Mouse (Mus musculus): ENCODE results near the gene Zfp931. TPM values are rescaled to one million over a fixed set of nuclear protein-coding genes. Genes with fewer than 3 reads are reported as not detected.
A peak's percentile ranks its signal among the peaks of the same experiment; 100 is the strongest.
"Not testable (repeated sequence)": the region's sequence is repeated elsewhere in the genome, so short reads cannot be mapped to it uniquely, and the experiment has no call there.

Gene Zfp931
- polyA plus RNA-seq, 1 experiment from 2014 or later, result 15.6 TPM

DNA sequence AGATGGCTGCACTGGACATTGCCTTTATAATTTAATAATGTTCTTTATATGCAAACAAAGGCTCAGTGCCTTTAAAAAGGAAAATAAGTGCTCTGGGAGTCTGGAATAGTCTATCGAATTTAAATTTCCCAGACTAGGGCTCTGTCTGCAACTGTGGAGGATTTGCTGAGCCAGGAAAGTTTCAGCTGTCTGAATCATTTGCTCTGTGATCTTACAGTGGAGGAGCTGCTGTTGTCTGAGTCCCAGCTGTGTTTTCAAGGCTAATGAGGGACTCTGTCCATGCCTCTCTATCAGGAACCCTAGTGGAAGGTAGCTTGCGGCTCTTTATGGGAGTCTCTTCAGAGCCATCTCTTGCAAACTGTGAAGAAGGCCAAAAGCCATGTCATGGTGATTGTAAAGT, 54.4 kb downstream of the Zfp931 start:
- H3K9ac ChIP-seq (ENCODE audit: low read depth, low read length), result peak overlapping the region; percentile 72; the same call in 1 of the 2 replicates
- H3K27me3 ChIP-seq (ENCODE audit: control insufficient read depth, insufficient read depth, low read length); H3K9me3 ChIP-seq (replicated peaks; ENCODE audit: control insufficient read depth, low read length); H3K27ac ChIP-seq (ENCODE audit: low read depth, low read length); H3K36me3 ChIP-seq (ENCODE audit: control insufficient read depth, insufficient read depth, low read length); ATAC-seq (replicated peaks; ENCODE audit: insufficient number of reproducible peaks, low FRiP score, low TSS enrichment); H3K4me1 ChIP-seq (ENCODE audit: control insufficient read depth, insufficient read depth, low read length): not testable (repeated sequence)
- peak overlapping the region; percentile 65 for H3K4me3 ChIP-seq (ENCODE audit: low read depth, low read length)
- 14% methylated on average over 2 of the region's 2 CpGs for WGBS (ENCODE audit: insufficient replicate concordance)
- peak overlapping the region; percentile 62 for H3K4me2 ChIP-seq

DNA sequence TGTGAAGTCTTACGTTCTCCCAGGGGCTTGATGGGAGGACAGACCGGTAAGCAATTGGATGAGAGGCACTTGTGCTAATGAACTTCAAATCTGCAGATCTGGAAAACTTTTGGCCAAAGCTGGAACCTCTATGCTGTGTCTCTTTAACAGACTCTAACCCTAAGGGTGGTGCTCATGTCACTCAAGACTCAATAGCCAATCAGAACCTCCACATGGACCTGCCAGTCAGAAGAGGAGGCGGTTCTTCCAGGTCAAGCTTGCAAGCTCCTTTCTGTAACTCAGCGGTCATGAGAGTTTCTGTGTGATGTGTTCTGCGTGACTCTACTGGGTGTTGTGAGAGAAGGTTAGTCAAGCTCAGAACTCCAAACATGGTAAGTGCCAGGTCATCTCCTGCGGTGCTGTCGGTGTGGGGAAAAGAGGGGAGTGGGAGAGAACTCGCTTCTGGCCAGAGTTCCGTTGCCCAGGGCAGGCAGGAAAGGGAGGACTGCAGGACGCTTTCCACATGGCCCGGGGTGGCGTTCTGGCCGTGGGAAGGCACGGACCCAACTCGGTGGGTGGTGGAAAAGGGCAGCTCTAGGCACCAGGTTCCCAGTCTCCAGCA, 55.2 kb downstream of the Zfp931 start, which contains the start of gene Zfp971:
TSS of gene Zfp971 (plus strand) at position 274 of the 601 bp plus-strand sequence.
- WGBS (ENCODE audit: insufficient replicate concordance), result 3% methylated on average over 14 of the region's 15 CpGs
- peak within 1 kb of the TSS; percentile 65 for H3K4me3 ChIP-seq (ENCODE audit: low read depth, low read length)
- H3K36me3 ChIP-seq (ENCODE audit: control insufficient read depth, insufficient read depth, low read length); ATAC-seq (replicated peaks; ENCODE audit: insufficient number of reproducible peaks, low FRiP score, low TSS enrichment); H3K9me3 ChIP-seq (replicated peaks; ENCODE audit: control insufficient read depth, low read length); H3K4me1 ChIP-seq (ENCODE audit: control insufficient read depth, insufficient read depth, low read length); H3K27me3 ChIP-seq (ENCODE audit: control insufficient read depth, insufficient read depth, low read length): not testable (repeated sequence)
- 0 out of 2 replicates have a peak within 1 kb of the TSS, but pooled peaks have one; percentile 22 for H3K27ac ChIP-seq (ENCODE audit: low read depth, low read length)
- peak within 1 kb of the TSS; percentile 72 for H3K9ac ChIP-seq (ENCODE audit: low read depth, low read length)
- H3K4me2 ChIP-seq, result peak within 1 kb of the TSS; percentile 62

DNA sequence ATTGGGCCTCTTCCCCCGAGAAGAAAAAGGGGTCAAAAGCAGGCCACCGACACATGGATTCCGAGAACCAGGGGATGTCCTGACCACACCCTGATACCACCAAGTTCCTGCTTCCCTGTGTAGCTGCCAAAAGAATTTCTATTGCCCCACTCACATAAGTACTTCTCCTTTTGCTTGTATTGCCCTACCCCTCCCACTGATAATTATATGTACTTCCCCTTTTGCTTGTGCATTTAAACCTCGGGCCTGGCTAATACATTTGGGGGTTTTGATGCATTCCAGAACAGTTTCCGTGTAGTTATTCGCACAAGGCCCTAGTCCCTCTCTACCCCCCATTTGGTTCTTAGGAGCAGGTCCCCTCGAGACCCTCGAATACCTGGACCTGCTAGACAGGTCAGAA, 57.5 kb downstream of the Zfp931 start:
- not testable (repeated sequence) for H3K9ac ChIP-seq (ENCODE audit: low read depth, low read length); H3K27me3 ChIP-seq (ENCODE audit: control insufficient read depth, insufficient read depth, low read length); ATAC-seq (replicated peaks; ENCODE audit: insufficient number of reproducible peaks, low FRiP score, low TSS enrichment); H3K4me1 ChIP-seq (ENCODE audit: control insufficient read depth, insufficient read depth, low read length); H3K36me3 ChIP-seq (ENCODE audit: control insufficient read depth, insufficient read depth, low read length); H3K27ac ChIP-seq (ENCODE audit: low read depth, low read length); H3K4me3 ChIP-seq (ENCODE audit: low read depth, low read length); H3K9me3 ChIP-seq (replicated peaks; ENCODE audit: control insufficient read depth, low read length); H3K4me2 ChIP-seq
- 74% methylated on average over 8 of the region's 8 CpGs for WGBS (ENCODE audit: insufficient replicate concordance)

DNA sequence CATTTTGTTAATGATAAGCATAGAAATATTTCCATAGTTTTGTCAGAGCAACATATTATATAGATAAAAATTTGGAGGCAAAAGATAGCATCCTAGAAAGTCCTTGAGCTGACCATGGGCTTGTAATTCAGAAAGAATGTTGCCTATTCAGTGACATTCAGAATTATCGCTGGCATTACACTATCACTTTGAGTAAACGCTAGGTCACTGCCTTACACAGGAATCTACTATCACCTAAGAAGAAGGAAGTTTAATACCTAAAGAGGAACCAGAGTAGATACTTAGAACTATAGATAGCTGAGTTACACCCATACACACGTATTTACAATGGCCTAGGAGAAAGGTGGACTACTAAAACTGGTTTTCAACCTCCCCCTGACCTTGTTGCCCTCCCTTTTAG, 58.8 kb downstream of the Zfp931 start:
- WGBS (ENCODE audit: insufficient replicate concordance), result 74% methylated on average over 3 of the region's 3 CpGs
- not testable (repeated sequence) for H3K27ac ChIP-seq (ENCODE audit: low read depth, low read length); H3K4me3 ChIP-seq (ENCODE audit: low read depth, low read length); H3K9me3 ChIP-seq (replicated peaks; ENCODE audit: control insufficient read depth, low read length); H3K27me3 ChIP-seq (ENCODE audit: control insufficient read depth, insufficient read depth, low read length); H3K9ac ChIP-seq (ENCODE audit: low read depth, low read length); H3K4me1 ChIP-seq (ENCODE audit: control insufficient read depth, insufficient read depth, low read length); H3K36me3 ChIP-seq (ENCODE audit: control insufficient read depth, insufficient read depth, low read length); H3K4me2 ChIP-seq; ATAC-seq (replicated peaks; ENCODE audit: insufficient number of reproducible peaks, low FRiP score, low TSS enrichment)

Other genes with a start within 250 kb of the Zfp931 start
- 33.7 and 44.1 TPM in 2 replicates for gene Gm14325, start 238.1 kb downstream of the Zfp931 start, polyA plus RNA-seq (2014; fragmentation: Nextera tagmentation; extraction: Ambion mirVana)
- 4.5 and 5.6 TPM in 2 replicates for gene Gm14327, start 181.4 kb downstream of the Zfp931 start, polyA plus RNA-seq (2014; fragmentation: Nextera tagmentation; extraction: Ambion mirVana)
- gene Zfp972, start 152.9 kb downstream of the Zfp931 start, polyA plus RNA-seq (2014; fragmentation: Nextera tagmentation; extraction: Ambion mirVana), result not detected in 2 replicates
- 21.8 and 23.8 TPM in 2 replicates for gene Gm14326, start 121.2 kb downstream of the Zfp931 start, polyA plus RNA-seq (2014; fragmentation: Nextera tagmentation; extraction: Ambion mirVana)
- 17.3 and 18.1 TPM in 2 replicates for gene Zfp971, start 55.2 kb downstream of the Zfp931 start, polyA plus RNA-seq (2014; fragmentation: Nextera tagmentation; extraction: Ambion mirVana)
- gene Phactr3, start 40.5 kb upstream of the Zfp931 start, polyA plus RNA-seq (2014; fragmentation: Nextera tagmentation; extraction: Ambion mirVana), result 11.7 TPM in 2 replicates

All from heart, embryonic 11.5 days (tissue).